Mouse (Mus musculus) heart, embryonic 12.5 days (tissue): ENCODE results near the gene Myh8. TPM values are rescaled to one million over a fixed set of nuclear protein-coding genes. Genes with fewer than 3 reads are reported as not detected.

Experiments used
- ATAC-seq: fragments of 200-750 bp; cut with Nextera tagmentation; 2 replicates; pipeline ENCODE4 v1.8.0; 2017; ENCODE audit warnings: moderate TSS enrichment, moderate library complexity; ENCODE audit not compliant: insufficient number of reproducible peaks, low FRiP score
- H3K27ac ChIP-seq: fragments of 300-500 bp; sonication (generic); 2 replicates; pipeline ENCODE4 v1.5.1; 2016; ENCODE audit warnings: mild to moderate bottlenecking, moderate library complexity; ENCODE audit not compliant: poor library complexity, severe bottlenecking
- H3K27me3 ChIP-seq: fragments of 300-500 bp; sonication (generic); replicated peaks from 2 replicates; pipeline ENCODE4 v1.6.1; 2016; ENCODE audit warnings: mild to moderate bottlenecking, moderate library complexity
- H3K36me3 ChIP-seq: fragments of 300-500 bp; sonication (generic); 2 replicates; pipeline ENCODE4 v1.6.1; 2016; ENCODE audit warnings: mild to moderate bottlenecking, moderate library complexity
- H3K4me1 ChIP-seq: fragments of 300-500 bp; sonication (generic); replicated peaks from 2 replicates; pipeline ENCODE4 v1.6.1; 2016; ENCODE audit warnings: mild to moderate bottlenecking
- H3K4me2 ChIP-seq: fragments of 300-500 bp; sonication (generic); 2 replicates; pipeline ENCODE4 v1.6.1; 2016; ENCODE audit warnings: mild to moderate bottlenecking, moderate library complexity
- H3K4me3 ChIP-seq: fragments of 300-500 bp; sonication (generic); 2 replicates; pipeline ENCODE4 v1.5.1; 2016; ENCODE audit warnings: mild to moderate bottlenecking
- H3K9ac ChIP-seq: fragments of 300-500 bp; sonication (generic); 2 replicates; pipeline ENCODE4 v1.6.1; 2016; ENCODE audit warnings: mild to moderate bottlenecking, moderate library complexity
- H3K9me3 ChIP-seq: fragments of 300-500 bp; sonication (generic); replicated peaks from 2 replicates; pipeline ENCODE4 v1.6.1; 2016; ENCODE audit warnings: mild to moderate bottlenecking, moderate library complexity
- WGBS: fragments of 180-500 bp; shearing (Covaris S2); methylation state at CpG from one replicate; pipeline ENCODE4 v1.1.7; 2016; 5-methylcytosine and 5-hydroxymethylcytosine counted together
- polyA plus RNA-seq: library from polyadenylated mRNA; unstranded; fragments of >200 nt; fragmentation: Nextera tagmentation; extraction: Ambion mirVana; gene quantifications from 2 replicates; pipeline ENCODE4 v1.2.1, GENCODE M21; 2016

Gene Myh8
- 0.21 and 0.29 TPM in 2 replicates for polyA plus RNA-seq

DNA sequence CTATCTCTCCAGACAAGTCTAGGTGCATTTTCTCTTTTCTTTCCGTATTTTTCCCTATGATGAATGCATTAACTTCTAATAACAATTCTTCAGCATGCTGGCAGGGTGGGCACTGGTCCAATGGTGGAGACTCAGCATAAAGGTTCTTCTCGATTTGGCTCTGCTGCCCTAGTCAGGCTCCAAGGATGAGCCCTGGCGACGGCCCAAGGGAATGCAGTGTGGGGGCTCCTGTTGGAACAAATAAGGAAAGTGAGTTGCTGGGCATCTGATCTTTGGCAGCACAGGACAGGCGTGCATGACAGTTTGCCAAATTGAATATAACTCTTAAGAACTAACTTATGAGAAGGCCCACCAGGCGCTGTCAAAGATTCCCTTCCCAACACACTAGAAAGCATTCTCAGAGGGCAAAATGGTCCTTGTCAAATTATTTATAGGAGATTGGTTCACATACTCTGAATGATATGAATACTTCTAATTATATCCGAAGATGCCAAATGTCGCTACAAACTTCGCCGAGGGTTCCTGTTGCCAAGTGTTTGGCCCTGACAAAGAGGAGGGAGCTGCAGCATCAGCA, at the start of gene Myh8:
TSS of gene Myh8 (plus strand) at position 524 of the 574 bp plus-strand sequence.
- H3K9ac ChIP-seq: no peak within 1 kb of the TSS
- H3K4me3 ChIP-seq: no peak within 1 kb of the TSS
- H3K4me1 ChIP-seq: no peaks in the 10 kb centered on the region
- H3K36me3 ChIP-seq: no peaks in the 10 kb centered on the region
- H3K27ac ChIP-seq: no peak within 1 kb of the TSS
- no peaks in the 10 kb centered on the region for H3K27me3 ChIP-seq
- no peak for ATAC-seq
- WGBS: 75% methylated on average over 10 of the region's 10 CpGs
- no peaks in the 10 kb centered on the region for H3K9me3 ChIP-seq
- no peak within 1 kb of the TSS for H3K4me2 ChIP-seq

- Histone ChIP-seq H3K36me3 (no peaks in the 10 kb centered on the region), H3K4me1 (no peaks in the 10 kb centered on the region), H3K9ac (no peak overlapping the region), H3K27me3 (no peaks in the 10 kb centered on the region), H3K9me3 (no peaks in the 10 kb centered on the region), H3K4me2 (no peak overlapping the region), H3K27ac (no peak overlapping the region), H3K4me3 (no peak overlapping the region)
- 78% methylated on average over 3 of the region's 3 CpGs for WGBS
- ATAC-seq: no peak
These were observed 48.2 kb upstream of the Myh8 start for GRCm38 (mm10) chr11:67228731-67229130.

- H3K4me2 ChIP-seq: no peak overlapping the region
- no peaks in the 10 kb centered on the region for H3K9me3 ChIP-seq
- 71% methylated on average over 5 of the region's 5 CpGs for WGBS
- ATAC-seq: no peak
- H3K27ac ChIP-seq: no peak overlapping the region
- no peaks in the 10 kb centered on the region for H3K36me3 ChIP-seq
- H3K9ac ChIP-seq: no peak overlapping the region
- no peak overlapping the region for H3K4me3 ChIP-seq
- H3K4me1 ChIP-seq: no peaks in the 10 kb centered on the region
- H3K27me3 ChIP-seq: no peaks in the 10 kb centered on the region
These were observed 47.8 kb upstream of the Myh8 start for GRCm38 (mm10) chr11:67229166-67229565.

DNA sequence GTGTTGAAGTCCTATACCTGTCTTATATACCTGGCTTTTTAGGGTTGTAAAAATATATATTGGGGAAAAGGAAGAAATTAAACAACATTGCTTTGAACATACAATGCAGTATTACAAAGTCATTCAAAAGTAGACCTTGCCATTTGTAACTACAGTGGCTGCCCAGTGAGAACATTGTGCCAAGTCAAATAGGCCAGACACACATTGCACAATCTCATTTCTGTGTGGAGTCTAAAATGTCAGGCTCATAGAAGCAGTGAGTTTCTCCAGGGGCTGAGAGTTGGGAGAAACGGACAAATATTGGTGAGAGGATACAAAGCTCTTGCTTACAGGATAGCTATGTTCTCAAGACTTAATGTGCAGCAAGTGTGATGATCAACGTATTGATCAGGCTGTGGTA, 47.0 kb upstream of the Myh8 start:
- H3K27me3 ChIP-seq: no peaks in the 10 kb centered on the region
- no peak for ATAC-seq
- WGBS: 70% methylated on average over 2 of the region's 2 CpGs
- no peak overlapping the region for H3K4me2 ChIP-seq
- H3K9me3 ChIP-seq: no peaks in the 10 kb centered on the region
- no peak overlapping the region for H3K27ac ChIP-seq
- no peaks in the 10 kb centered on the region for H3K36me3 ChIP-seq
- H3K4me1 ChIP-seq: no peaks in the 10 kb centered on the region
- no peak overlapping the region for H3K9ac ChIP-seq
- no peak overlapping the region for H3K4me3 ChIP-seq

GRCm38 (mm10) chr11:67235639-67236358, 41.1 kb upstream of the Myh8 start:
- no peak overlapping the region for H3K9ac ChIP-seq
- H3K4me1 ChIP-seq: no peaks in the 10 kb centered on the region
- no peak for ATAC-seq
- WGBS: 63% methylated on average over 5 of the region's 5 CpGs
- no peak overlapping the region for H3K4me2 ChIP-seq
- no peak overlapping the region for H3K4me3 ChIP-seq
- H3K27me3 ChIP-seq: no peaks in the 10 kb centered on the region
- no peaks in the 10 kb centered on the region for H3K9me3 ChIP-seq
- no peaks in the 10 kb centered on the region for H3K36me3 ChIP-seq
- no peak overlapping the region for H3K27ac ChIP-seq

DNA sequence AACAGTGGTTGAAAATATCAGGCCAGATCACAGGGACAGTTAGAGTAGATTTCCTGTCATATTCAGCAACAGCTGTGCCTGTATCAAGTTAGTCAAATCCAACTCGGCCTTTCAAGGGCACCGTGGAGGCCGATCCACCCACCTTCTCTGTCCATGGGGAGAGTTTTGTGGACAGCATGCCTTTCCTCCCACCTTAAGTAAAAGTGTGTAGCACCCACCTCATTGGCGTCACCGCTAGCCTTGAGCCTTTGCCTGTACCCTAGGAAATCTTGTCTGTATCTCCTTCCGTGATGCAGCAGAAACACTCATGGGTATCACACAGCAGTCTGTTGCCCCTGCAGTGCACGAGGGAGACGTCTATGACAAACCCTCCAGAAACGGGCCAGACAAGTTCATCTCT, 40.1 kb upstream of the Myh8 start:
- Histone ChIP-seq H3K4me2 (no peak overlapping the region), H3K9ac (no peak overlapping the region), H3K36me3 (no peaks in the 10 kb centered on the region), H3K27me3 (no peaks in the 10 kb centered on the region), H3K4me3 (no peak overlapping the region), H3K27ac (no peak overlapping the region), H3K4me1 (no peaks in the 10 kb centered on the region), H3K9me3 (no peaks in the 10 kb centered on the region)
- no peak for ATAC-seq
- 80% methylated on average over 9 of the region's 9 CpGs for WGBS

- Histone ChIP-seq H3K27me3 (no peaks in the 10 kb centered on the region), H3K27ac (no peak within 1 kb of the TSS), H3K36me3 (no peaks in the 10 kb centered on the region), H3K4me3 (no peak within 1 kb of the TSS), H3K4me2 (no peak within 1 kb of the TSS), H3K9me3 (no peaks in the 10 kb centered on the region), H3K4me1 (no peaks in the 10 kb centered on the region), H3K9ac (no peak within 1 kb of the TSS)
- 77% methylated on average over 5 of the region's 5 CpGs for WGBS
- ATAC-seq: no peak
These were observed 39.3 kb upstream of the Myh8 start, which contains the start of gene Myh4 for GRCm38 (mm10) chr11:67237481-67238079. Myh4 (plus strand) TSS chr11:67238029.

GRCm38 (mm10) chr11:67241051-67241450, 35.9 kb upstream of the Myh8 start:
- Histone ChIP-seq H3K27ac (no peak overlapping the region), H3K9me3 (no peaks in the 10 kb centered on the region), H3K4me3 (no peak overlapping the region), H3K4me1 (no peaks in the 10 kb centered on the region), H3K4me2 (no peak overlapping the region), H3K36me3 (no peaks in the 10 kb centered on the region), H3K27me3 (no peaks in the 10 kb centered on the region), H3K9ac (no peak overlapping the region)
- no peak for ATAC-seq
- 83% methylated on average over 6 of the region's 6 CpGs for WGBS

GRCm38 (mm10) chr11:67253691-67254090, 23.2 kb upstream of the Myh8 start:
- no peak overlapping the region for H3K4me3 ChIP-seq
- H3K27me3 ChIP-seq: peaks cover 5% of the 10 kb centered on the region; the same call in 1 of the 2 replicates
- H3K36me3 ChIP-seq: no peaks in the 10 kb centered on the region
- no peak overlapping the region for H3K4me2 ChIP-seq
- 78% methylated on average over 4 of the region's 4 CpGs for WGBS
- no peaks in the 10 kb centered on the region for H3K4me1 ChIP-seq
- H3K27ac ChIP-seq: no peak overlapping the region
- no peak for ATAC-seq
- no peak overlapping the region for H3K9ac ChIP-seq
- H3K9me3 ChIP-seq: no peaks in the 10 kb centered on the region

- peaks cover 5% of the 10 kb centered on the region; the same call in 1 of the 2 replicates for H3K27me3 ChIP-seq
- H3K9ac ChIP-seq: no peak overlapping the region
- H3K4me2 ChIP-seq: no peak overlapping the region
- H3K9me3 ChIP-seq: no peaks in the 10 kb centered on the region
- WGBS: 83% methylated on average over 7 of the region's 7 CpGs
- no peaks in the 10 kb centered on the region for H3K36me3 ChIP-seq
- no peak overlapping the region for H3K27ac ChIP-seq
- H3K4me3 ChIP-seq: no peak overlapping the region
- no peaks in the 10 kb centered on the region for H3K4me1 ChIP-seq
- no peak for ATAC-seq
These were observed 19.9 kb upstream of the Myh8 start for GRCm38 (mm10) chr11:67257048-67257447.

DNA sequence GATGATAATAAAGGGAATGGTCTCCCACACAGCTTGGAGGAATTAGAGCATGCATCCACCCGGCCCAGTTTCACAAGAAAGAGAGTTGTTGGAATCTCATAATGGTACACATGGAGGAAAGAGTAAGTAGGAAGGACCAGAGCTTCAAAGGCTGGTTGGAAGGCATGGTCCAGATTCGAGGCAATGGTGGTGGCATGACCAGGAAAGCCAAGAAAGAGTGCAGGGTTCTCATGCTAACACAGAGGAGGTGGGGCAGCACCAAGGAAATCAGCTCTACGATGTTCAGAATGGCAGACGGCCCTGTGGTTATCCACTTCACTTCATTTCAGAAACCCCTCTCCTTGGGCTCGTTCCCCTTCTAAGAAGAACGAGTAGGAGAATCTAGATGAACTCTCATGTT, 16.0 kb upstream of the Myh8 start:
- H3K27me3 ChIP-seq: no peaks in the 10 kb centered on the region
- no peak overlapping the region for H3K4me3 ChIP-seq
- H3K36me3 ChIP-seq: no peaks in the 10 kb centered on the region
- 74% methylated on average over 6 of the region's 6 CpGs for WGBS
- H3K4me2 ChIP-seq: no peak overlapping the region
- no peak for ATAC-seq
- H3K9me3 ChIP-seq: no peaks in the 10 kb centered on the region
- no peaks in the 10 kb centered on the region for H3K4me1 ChIP-seq
- H3K9ac ChIP-seq: no peak overlapping the region
- no peak overlapping the region for H3K27ac ChIP-seq
